Mouse (Mus musculus) kidney, adult 2 months (tissue): Measurements from ENCODE around the gene Tmem30b.

Experiments
- CTCF ChIP-seq: fragments of 200-500 bp; conservative IDR thresholded peaks from 2 replicates; pipeline ENCODE4 v1.5.1; 2011; ENCODE audit warnings: low read depth, mild to moderate bottlenecking, control low read depth, low read length, moderate library complexity, mixed read lengths; ENCODE audit not compliant: insufficient read depth, insufficient read length
- POLR2A ChIP-seq: fragments of 200-500 bp; IDR thresholded peaks from one replicate; pipeline ENCODE4 v1.6.1; 2011; ENCODE audit warnings: low read depth, low read length, control low read depth

GRCm38 (mm10) chr12:73595226-73595625 lies 49.0 kb upstream of the Tmem30b start:
- TF ChIP-seq CTCF (no peak), POLR2A (no peak)
